Mouse (Mus musculus): Measurements from ENCODE around the gene Esr1. TPM values are rescaled to one million over a fixed set of nuclear protein-coding genes. Genes with fewer than 3 reads are reported as not detected.

Esr1 gene
- polyA plus RNA-seq, 1 experiment, result 0.40 TPM

- no peak overlapping the region for H3ac ChIP-seq (ENCODE audit: control insufficient read depth, insufficient read length, low read depth)
- H3K4me3 ChIP-seq (ENCODE audit: insufficient read depth, poor library complexity, severe bottlenecking), result no peak overlapping the region
- no peaks in the 10 kb centered on the region for H3K27me3 ChIP-seq (ENCODE audit: control insufficient read depth, insufficient read depth, insufficient read length)
- no peaks in the 10 kb centered on the region for H3K79me2 ChIP-seq (ENCODE audit: control insufficient read depth, insufficient read depth)
- TF ChIP-seq USF1 (IDR thresholded peaks at IDR 0.05; ENCODE audit: low read depth) (no peak), CEBPB (IDR thresholded peaks at IDR 0.05; ENCODE audit: low read depth) (no peak), FOSL1 (IDR thresholded peaks at IDR 0.05; ENCODE audit: insufficient read depth, low read length, poor library complexity, severe bottlenecking) (no peak), CTCF (IDR thresholded peaks at IDR 0.05; ENCODE audit: control insufficient read depth, insufficient read depth, insufficient read length) (no peak), MAX (IDR thresholded peaks at IDR 0.05) (no peak), MYOG (IDR thresholded peaks at IDR 0.05; ENCODE audit: control insufficient read depth, extremely low read depth, insufficient read length) (no peak), MYOD1 (IDR thresholded peaks at IDR 0.05; ENCODE audit: control insufficient read depth, insufficient read length, low read depth) (no peak)
- H3K36me3 ChIP-seq (ENCODE audit: control insufficient read depth, insufficient read depth), result no peaks in the 10 kb centered on the region
- no peaks in the 10 kb centered on the region for H3K79me3 ChIP-seq (ENCODE audit: low read depth)
Observed at GRCm38 (mm10) chr10:4885961-4886360, 274.6 kb downstream of the Esr1 start.

- Histone ChIP-seq H3K79me2 (ENCODE audit: control insufficient read depth, insufficient read depth) (no peaks in the 10 kb centered on the region), H3K4me3 (ENCODE audit: insufficient read depth, poor library complexity, severe bottlenecking) (no peak overlapping the region), H3K36me3 (ENCODE audit: control insufficient read depth, insufficient read depth) (no peaks in the 10 kb centered on the region), H3K27me3 (ENCODE audit: control insufficient read depth, insufficient read depth, insufficient read length) (no peaks in the 10 kb centered on the region), H3ac (ENCODE audit: control insufficient read depth, insufficient read length, low read depth) (no peak overlapping the region), H3K79me3 (ENCODE audit: low read depth) (no peaks in the 10 kb centered on the region)
- TF ChIP-seq CEBPB (IDR thresholded peaks at IDR 0.05; ENCODE audit: low read depth) (no peak), MYOD1 (IDR thresholded peaks at IDR 0.05; ENCODE audit: control insufficient read depth, insufficient read length, low read depth) (no peak)
Observed at GRCm38 (mm10) chr10:4893475-4893874, 282.1 kb downstream of the Esr1 start.

- H3K79me3 ChIP-seq (ENCODE audit: low read depth), result no peaks in the 10 kb centered on the region
- no peaks in the 10 kb centered on the region for H3K36me3 ChIP-seq (ENCODE audit: control insufficient read depth, insufficient read depth)
- no peaks in the 10 kb centered on the region for H3K27me3 ChIP-seq (ENCODE audit: control insufficient read depth, insufficient read depth, insufficient read length)
- H3K4me3 ChIP-seq (ENCODE audit: insufficient read depth, poor library complexity, severe bottlenecking), result no peak overlapping the region
- TF ChIP-seq CEBPB (IDR thresholded peaks at IDR 0.05; ENCODE audit: low read depth) (no peak), USF1 (IDR thresholded peaks at IDR 0.05; ENCODE audit: low read depth) (no peak), MYOG (IDR thresholded peaks at IDR 0.05; ENCODE audit: control insufficient read depth, extremely low read depth, insufficient read length) (no peak), CTCF (IDR thresholded peaks at IDR 0.05; ENCODE audit: control insufficient read depth, insufficient read depth, insufficient read length) (no peak), MYOD1 (IDR thresholded peaks at IDR 0.05; ENCODE audit: control insufficient read depth, insufficient read length, low read depth) (no peak), FOSL1 (IDR thresholded peaks at IDR 0.05; ENCODE audit: insufficient read depth, low read length, poor library complexity, severe bottlenecking) (no peak), MAX (IDR thresholded peaks at IDR 0.05) (no peak)
- no peak overlapping the region for H3ac ChIP-seq (ENCODE audit: control insufficient read depth, insufficient read length, low read depth)
- H3K79me2 ChIP-seq (ENCODE audit: control insufficient read depth, insufficient read depth), result no peaks in the 10 kb centered on the region
Observed at GRCm38 (mm10) chr10:4897789-4898188, 286.4 kb downstream of the Esr1 start.

GRCm38 (mm10) chr10:4900324-4900723 is 288.9 kb downstream of the Esr1 start:
- TF ChIP-seq USF1 (IDR thresholded peaks at IDR 0.05; ENCODE audit: low read depth) (no peak), MYOG (IDR thresholded peaks at IDR 0.05; ENCODE audit: control insufficient read depth, extremely low read depth, insufficient read length) (no peak), FOSL1 (IDR thresholded peaks at IDR 0.05; ENCODE audit: insufficient read depth, low read length, poor library complexity, severe bottlenecking) (no peak), CEBPB (IDR thresholded peaks at IDR 0.05; ENCODE audit: low read depth) (no peak), MYOD1 (IDR thresholded peaks at IDR 0.05; ENCODE audit: control insufficient read depth, insufficient read length, low read depth) (no peak), MAX (IDR thresholded peaks at IDR 0.05) (no peak), CTCF (IDR thresholded peaks at IDR 0.05; ENCODE audit: control insufficient read depth, insufficient read depth, insufficient read length) (no peak)
- Histone ChIP-seq H3K4me3 (ENCODE audit: insufficient read depth, poor library complexity, severe bottlenecking) (no peak overlapping the region), H3K79me3 (ENCODE audit: low read depth) (no peaks in the 10 kb centered on the region), H3K36me3 (ENCODE audit: control insufficient read depth, insufficient read depth) (no peaks in the 10 kb centered on the region), H3ac (ENCODE audit: control insufficient read depth, insufficient read length, low read depth) (no peak overlapping the region), H3K27me3 (ENCODE audit: control insufficient read depth, insufficient read depth, insufficient read length) (no peaks in the 10 kb centered on the region), H3K79me2 (ENCODE audit: control insufficient read depth, insufficient read depth) (no peaks in the 10 kb centered on the region)

- H3K27me3 ChIP-seq (ENCODE audit: control insufficient read depth, insufficient read depth, insufficient read length), result no peaks in the 10 kb centered on the region
- no peaks in the 10 kb centered on the region for H3K36me3 ChIP-seq (ENCODE audit: control insufficient read depth, insufficient read depth)
- no peak overlapping the region for H3K4me3 ChIP-seq (ENCODE audit: insufficient read depth, poor library complexity, severe bottlenecking)
- no peaks in the 10 kb centered on the region for H3K79me3 ChIP-seq (ENCODE audit: low read depth)
- H3ac ChIP-seq (ENCODE audit: control insufficient read depth, insufficient read length, low read depth), result no peak overlapping the region
- no peak for TF ChIP-seq USF1 (IDR thresholded peaks at IDR 0.05; ENCODE audit: low read depth)
- H3K79me2 ChIP-seq (ENCODE audit: control insufficient read depth, insufficient read depth), result no peaks in the 10 kb centered on the region
Observed at GRCm38 (mm10) chr10:4909271-4909670, 297.9 kb downstream of the Esr1 start.

GRCm38 (mm10) chr10:4910451-4910850 is 299.1 kb downstream of the Esr1 start:
- Histone ChIP-seq H3K36me3 (ENCODE audit: control insufficient read depth, insufficient read depth) (no peaks in the 10 kb centered on the region), H3K4me3 (ENCODE audit: insufficient read depth, poor library complexity, severe bottlenecking) (no peak overlapping the region), H3K79me2 (ENCODE audit: control insufficient read depth, insufficient read depth) (no peaks in the 10 kb centered on the region), H3K27me3 (ENCODE audit: control insufficient read depth, insufficient read depth, insufficient read length) (no peaks in the 10 kb centered on the region), H3K79me3 (ENCODE audit: low read depth) (no peaks in the 10 kb centered on the region), H3ac (ENCODE audit: control insufficient read depth, insufficient read length, low read depth) (no peak overlapping the region)
- TF ChIP-seq MYOD1 (IDR thresholded peaks at IDR 0.05; ENCODE audit: control insufficient read depth, insufficient read length, low read depth) (no peak), FOSL1 (IDR thresholded peaks at IDR 0.05; ENCODE audit: insufficient read depth, low read length, poor library complexity, severe bottlenecking) (no peak), MAX (IDR thresholded peaks at IDR 0.05) (no peak), USF1 (IDR thresholded peaks at IDR 0.05; ENCODE audit: low read depth) (no peak), CEBPB (IDR thresholded peaks at IDR 0.05; ENCODE audit: low read depth) (no peak), MYOG (IDR thresholded peaks at IDR 0.05; ENCODE audit: control insufficient read depth, extremely low read depth, insufficient read length) (no peak), CTCF (IDR thresholded peaks at IDR 0.05; ENCODE audit: control insufficient read depth, insufficient read depth, insufficient read length) (no peak)
